Mouse (Mus musculus): ENCODE results near the gene Vav3. TPM values are rescaled to one million over a fixed set of nuclear protein-coding genes. Genes with fewer than 3 reads are reported as not detected.

Gene Vav3
- polyA plus RNA-seq, 1 experiment from 2014 or later, result 11.3 TPM

DNA sequence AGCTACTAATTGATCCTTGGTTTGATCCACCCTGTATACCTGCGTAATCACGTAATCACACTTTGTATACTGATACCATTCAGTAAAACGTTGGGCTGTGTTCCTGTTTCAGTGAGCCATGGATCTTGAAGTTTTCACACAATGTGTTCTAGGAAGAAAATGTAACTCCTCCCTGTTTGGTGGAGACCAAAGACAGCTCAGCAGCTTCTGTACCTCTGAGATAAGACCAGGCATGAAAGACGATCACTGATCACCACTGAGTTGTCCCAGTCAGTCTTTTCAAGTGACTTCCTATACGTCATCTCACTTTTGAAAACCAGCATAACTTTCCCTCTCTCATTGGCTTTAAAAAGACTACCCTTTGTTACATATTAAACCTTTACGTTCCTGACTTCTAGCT, 38.2 kb downstream of the Vav3 start:
- H3K27ac ChIP-seq (replicated peaks), result no peak overlapping the region
- H3K4me2 ChIP-seq, result no peak overlapping the region
- WGBS, result 83% methylated on average over 6 of the region's 6 CpGs
- no peak overlapping the region for H3K4me3 ChIP-seq (replicated peaks)
- H3K36me3 ChIP-seq, result no peaks in the 10 kb centered on the region
- ATAC-seq (ENCODE audit: low FRiP score), result no peak
- H3K9ac ChIP-seq (replicated peaks), result no peak overlapping the region
- no peaks in the 10 kb centered on the region for H3K9me3 ChIP-seq (replicated peaks)
- H3K27me3 ChIP-seq (replicated peaks), result no peaks in the 10 kb centered on the region
- no peaks in the 10 kb centered on the region for H3K4me1 ChIP-seq

DNA sequence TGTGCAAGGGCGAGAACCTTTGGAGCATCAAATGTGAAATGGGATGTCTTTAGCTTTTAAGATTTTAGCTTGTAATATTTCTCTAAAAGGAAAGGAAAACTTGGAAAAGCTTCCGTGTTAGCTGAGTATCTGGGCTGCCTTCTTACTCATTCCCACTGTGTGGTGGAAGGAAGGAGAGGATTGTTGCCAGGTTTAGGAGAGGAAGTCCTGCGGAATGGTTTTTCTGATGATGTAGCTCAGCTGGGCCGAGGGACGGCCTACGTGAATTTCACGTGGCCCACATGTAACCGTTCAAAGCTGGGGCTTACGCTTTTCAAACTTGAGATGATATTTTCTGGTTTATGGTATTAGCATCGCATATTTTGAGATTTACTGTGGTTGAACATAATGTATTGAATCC, 48.3 kb downstream of the Vav3 start:
- WGBS, result 88% methylated on average over 10 of the region's 10 CpGs

DNA sequence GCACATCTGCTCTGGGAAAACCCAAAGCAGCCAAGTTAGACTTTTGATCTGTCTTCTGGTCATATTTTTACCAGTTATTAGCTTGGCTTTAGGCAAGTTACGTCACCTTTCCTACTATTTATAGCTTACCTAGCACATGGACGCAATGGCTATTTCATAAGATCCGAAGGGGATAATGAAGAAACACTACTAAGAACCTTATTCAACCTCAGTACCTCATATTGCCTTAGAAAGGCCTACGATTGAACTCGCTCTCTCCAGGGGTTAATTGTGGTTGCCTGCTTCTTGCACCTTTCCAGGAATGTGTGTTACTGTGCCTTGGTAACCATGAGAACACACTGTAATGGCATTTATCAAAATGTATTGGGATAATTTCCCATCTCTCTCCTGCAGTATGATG, 61.1 kb downstream of the Vav3 start:
- WGBS, result 81% methylated on average over 5 of the region's 5 CpGs
- no peaks in the 10 kb centered on the region for H3K9me3 ChIP-seq (replicated peaks)
- H3K4me3 ChIP-seq (replicated peaks), result no peak overlapping the region
- H3K27ac ChIP-seq (replicated peaks), result no peak overlapping the region
- H3K27me3 ChIP-seq (replicated peaks), result no peaks in the 10 kb centered on the region
- no peak overlapping the region for H3K4me2 ChIP-seq
- H3K36me3 ChIP-seq, result no peaks in the 10 kb centered on the region
- no peak for ATAC-seq (ENCODE audit: low FRiP score)
- H3K4me1 ChIP-seq, result no peaks in the 10 kb centered on the region
- no peak overlapping the region for H3K9ac ChIP-seq (replicated peaks)

More for the DNA sequence above, 48.3 kb downstream of the Vav3 start:
- Histone ChIP-seq H3K27me3 (replicated peaks) (no peaks in the 10 kb centered on the region), H3K4me2 (no peak overlapping the region), H3K4me1 (0 out of 2 replicates have a peak, but pooled peaks cover 4% of the 10 kb centered on the region), H3K27ac (replicated peaks) (no peak overlapping the region), H3K36me3 (no peaks in the 10 kb centered on the region), H3K9me3 (replicated peaks) (no peaks in the 10 kb centered on the region), H3K9ac (replicated peaks) (no peak overlapping the region), H3K4me3 (replicated peaks) (no peak overlapping the region)
- ATAC-seq (ENCODE audit: low FRiP score), result no peak

DNA sequence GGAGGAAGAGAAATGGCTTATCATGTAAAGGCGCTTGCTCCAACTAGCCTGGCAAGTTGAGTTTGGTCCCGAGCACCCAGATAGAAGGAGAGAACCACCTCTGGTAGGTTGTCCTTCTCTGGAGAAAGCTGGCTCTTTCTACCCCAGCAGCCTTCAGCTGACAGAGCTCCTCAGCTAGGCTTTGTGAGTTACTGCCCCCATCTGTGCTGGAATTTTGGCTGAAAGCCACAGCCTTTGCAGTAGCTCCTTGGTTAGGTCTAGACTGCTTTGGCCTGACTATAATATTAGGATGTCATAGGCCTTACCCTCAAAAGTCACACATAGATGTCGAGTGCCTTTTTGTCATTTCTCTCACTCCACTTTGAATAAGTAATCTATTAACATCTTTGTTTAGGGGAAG, 70.8 kb downstream of the Vav3 start:
- Histone ChIP-seq H3K9me3 (replicated peaks) (no peaks in the 10 kb centered on the region), H3K4me3 (replicated peaks) (no peak overlapping the region), H3K4me2 (no peak overlapping the region), H3K27ac (replicated peaks) (no peak overlapping the region), H3K9ac (replicated peaks) (no peak overlapping the region), H3K36me3 (no peaks in the 10 kb centered on the region), H3K27me3 (replicated peaks) (no peaks in the 10 kb centered on the region), H3K4me1 (no peaks in the 10 kb centered on the region)
- no peak for ATAC-seq (ENCODE audit: low FRiP score)
- 83% methylated on average over 3 of the region's 3 CpGs for WGBS

DNA sequence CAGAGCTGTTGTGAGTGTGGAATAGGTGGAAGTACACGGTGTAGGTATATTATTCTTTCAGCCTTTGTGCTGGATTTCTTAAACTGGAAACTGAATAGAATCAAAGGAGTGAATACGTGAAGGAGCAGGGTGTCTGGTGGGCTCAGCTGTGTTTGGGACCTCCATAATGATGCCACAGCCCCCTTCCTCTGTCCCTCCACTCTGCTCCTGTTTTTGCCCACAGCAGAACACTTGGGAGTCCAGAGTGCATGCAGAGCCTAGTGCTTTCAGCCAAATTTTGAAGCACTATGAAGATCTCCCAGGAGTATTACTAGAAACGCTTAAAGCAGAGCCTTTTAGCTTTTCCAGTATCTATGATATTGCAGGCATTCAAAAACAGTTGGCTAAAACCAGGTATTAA, 80.0 kb downstream of the Vav3 start:
- Histone ChIP-seq H3K36me3 (no peaks in the 10 kb centered on the region), H3K27me3 (replicated peaks) (no peaks in the 10 kb centered on the region), H3K9ac (replicated peaks) (no peak overlapping the region), H3K4me2 (no peak overlapping the region), H3K4me3 (replicated peaks) (no peak overlapping the region), H3K4me1 (peaks cover 12% of the 10 kb centered on the region), H3K9me3 (replicated peaks) (no peaks in the 10 kb centered on the region), H3K27ac (replicated peaks) (no peak overlapping the region)
- 23% methylated on average over 3 of the region's 3 CpGs for WGBS
- ATAC-seq (ENCODE audit: low FRiP score), result peak; percentile 35; the same call in 1 of the 2 replicates

DNA sequence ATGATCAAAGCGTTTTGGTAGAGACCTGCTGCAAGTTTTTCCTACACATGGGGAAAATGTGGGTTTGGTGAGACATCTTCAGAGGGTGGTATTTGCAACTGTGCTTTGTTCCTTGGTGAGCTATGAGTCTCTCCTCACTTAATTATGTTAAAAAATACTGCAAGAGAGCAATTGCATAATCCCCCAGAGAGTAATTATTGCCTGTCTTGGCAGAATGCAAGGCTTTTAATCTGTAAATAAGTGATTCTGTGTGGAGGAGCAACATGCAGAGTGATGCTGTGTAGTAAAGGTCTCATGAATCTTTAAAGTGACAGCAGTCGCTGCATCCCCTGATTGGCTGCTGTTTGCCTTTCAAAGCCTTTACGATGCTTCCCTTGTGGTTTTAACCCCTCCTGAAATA, 80.6 kb downstream of the Vav3 start:
- Histone ChIP-seq H3K4me3 (replicated peaks) (no peak overlapping the region), H3K27ac (replicated peaks) (no peak overlapping the region), H3K9ac (replicated peaks) (no peak overlapping the region), H3K4me1 (peaks cover 12% of the 10 kb centered on the region), H3K4me2 (no peak overlapping the region), H3K36me3 (no peaks in the 10 kb centered on the region), H3K27me3 (replicated peaks) (no peaks in the 10 kb centered on the region), H3K9me3 (replicated peaks) (no peaks in the 10 kb centered on the region)
- ATAC-seq (ENCODE audit: low FRiP score), result peak; percentile 72
- 9% methylated on average over 3 of the region's 3 CpGs for WGBS

DNA sequence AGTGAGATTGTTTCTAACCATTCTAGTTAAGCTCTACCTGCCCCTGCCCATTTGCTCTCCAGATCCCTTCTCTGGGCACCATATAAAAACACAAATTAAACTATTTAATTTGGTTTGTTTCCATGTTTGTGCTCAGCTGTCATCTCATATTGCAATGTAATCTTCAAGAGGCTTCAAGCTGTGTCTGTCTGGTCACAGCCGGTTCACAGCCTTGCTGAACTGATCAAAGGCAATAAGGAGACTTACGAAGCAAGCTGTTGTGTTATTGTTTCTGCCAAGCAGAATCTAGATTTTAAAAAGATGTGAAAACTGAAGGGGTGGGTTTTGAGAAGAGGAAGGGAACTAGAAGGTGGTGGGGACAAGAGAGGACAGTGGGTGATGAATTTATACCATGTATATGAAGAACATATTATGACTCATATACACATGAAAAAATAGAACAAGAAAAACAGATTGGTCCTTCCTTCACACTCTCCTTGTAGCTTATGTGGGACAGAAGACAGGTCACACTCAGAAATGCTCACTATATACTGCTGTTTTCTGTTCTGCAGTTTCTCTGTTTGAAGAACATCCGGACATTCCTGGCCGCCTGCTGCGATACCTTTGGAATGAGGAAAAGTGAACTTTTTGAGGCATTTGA, 83.1 kb downstream of the Vav3 start:
- WGBS, result 79% methylated on average over 5 of the region's 5 CpGs
- no peak for ATAC-seq (ENCODE audit: low FRiP score)

DNA sequence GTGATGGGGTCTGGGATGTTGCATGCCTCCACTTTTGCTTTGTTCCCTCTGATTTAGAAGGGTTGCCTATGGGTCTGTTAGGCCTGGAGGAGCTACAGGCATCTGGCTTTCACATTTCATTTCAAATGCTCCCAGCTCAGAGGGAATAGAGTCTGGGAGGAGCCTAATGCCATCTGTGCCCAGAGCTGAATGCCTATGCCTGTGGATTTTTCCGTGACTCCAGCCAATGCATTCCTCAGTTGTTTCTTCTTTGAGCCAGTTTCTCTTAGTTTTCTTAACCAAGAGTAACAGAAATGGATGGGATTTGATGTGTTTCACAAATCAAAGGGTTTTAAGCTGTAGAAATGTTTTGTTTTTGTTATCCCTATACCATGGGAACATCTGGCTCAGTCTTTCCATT, 90.8 kb downstream of the Vav3 start:
- WGBS, result 39% methylated on average over 1 of the region's 1 CpGs
- Histone ChIP-seq H3K9ac (replicated peaks) (no peak overlapping the region), H3K4me1 (no peaks in the 10 kb centered on the region), H3K4me2 (no peak overlapping the region), H3K36me3 (no peaks in the 10 kb centered on the region), H3K4me3 (replicated peaks) (no peak overlapping the region), H3K27ac (replicated peaks) (no peak overlapping the region), H3K27me3 (replicated peaks) (no peaks in the 10 kb centered on the region), H3K9me3 (replicated peaks) (no peaks in the 10 kb centered on the region)
- ATAC-seq (ENCODE audit: low FRiP score), result no peak

More for the DNA sequence above, 83.1 kb downstream of the Vav3 start:
- Histone ChIP-seq H3K27ac (replicated peaks) (no peak overlapping the region), H3K4me1 (peaks cover 12% of the 10 kb centered on the region), H3K36me3 (no peaks in the 10 kb centered on the region), H3K4me2 (no peak overlapping the region), H3K27me3 (replicated peaks) (no peaks in the 10 kb centered on the region), H3K4me3 (replicated peaks) (no peak overlapping the region), H3K9me3 (replicated peaks) (no peaks in the 10 kb centered on the region), H3K9ac (replicated peaks) (no peak overlapping the region)

DNA sequence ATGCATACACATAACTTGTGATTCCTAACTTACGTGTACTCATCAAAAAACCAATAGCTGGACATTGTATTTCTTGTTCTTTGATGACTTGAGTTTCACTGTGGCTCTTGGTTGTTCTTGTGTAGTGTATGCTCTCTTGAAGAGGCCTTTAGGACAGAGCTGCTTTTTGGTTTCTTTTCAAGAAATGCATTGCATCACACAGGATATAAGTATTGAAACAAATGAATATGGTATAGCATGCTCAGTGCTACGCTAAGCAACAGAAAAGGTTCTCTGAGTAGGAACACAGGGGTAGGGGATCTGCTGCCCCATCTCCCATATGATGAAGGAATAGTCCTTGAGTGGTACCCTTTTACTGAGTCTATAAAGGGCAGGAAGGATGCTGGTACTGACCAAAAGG, 98.1 kb downstream of the Vav3 start:
- H3K9me3 ChIP-seq (replicated peaks), result no peaks in the 10 kb centered on the region
- no peak overlapping the region for H3K4me3 ChIP-seq (replicated peaks)
- H3K9ac ChIP-seq (replicated peaks), result no peak overlapping the region
- no peaks in the 10 kb centered on the region for H3K36me3 ChIP-seq
- no peak for ATAC-seq (ENCODE audit: low FRiP score)
- H3K4me2 ChIP-seq, result no peak overlapping the region
- no peak overlapping the region for H3K27ac ChIP-seq (replicated peaks)
- no peaks in the 10 kb centered on the region for H3K4me1 ChIP-seq
- no peaks in the 10 kb centered on the region for H3K27me3 ChIP-seq (replicated peaks)
- 95% methylated on average over 2 of the region's 2 CpGs for WGBS

DNA sequence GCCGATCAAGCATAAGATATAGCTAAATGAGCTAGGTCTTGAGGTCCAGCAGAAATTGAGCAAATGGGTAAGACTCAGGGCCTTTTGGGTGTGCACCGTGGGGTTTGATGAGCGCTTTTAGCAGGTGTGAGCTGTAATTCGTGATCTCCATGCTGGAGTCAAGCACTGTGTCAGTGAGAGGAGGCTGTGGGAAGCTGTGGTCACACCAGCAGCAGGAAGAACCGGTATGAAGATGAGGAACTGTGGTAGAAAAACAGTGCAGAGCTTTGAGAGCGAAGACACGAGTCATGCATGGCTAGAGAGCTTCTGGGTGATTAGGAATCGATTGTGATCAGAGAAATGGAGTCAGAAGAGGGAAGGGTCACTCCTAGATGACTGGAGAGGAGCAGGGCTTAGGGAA, 98.8 kb downstream of the Vav3 start:
- H3K4me3 ChIP-seq (replicated peaks), result no peak overlapping the region
- H3K4me2 ChIP-seq, result no peak overlapping the region
- no peaks in the 10 kb centered on the region for H3K36me3 ChIP-seq
- H3K9ac ChIP-seq (replicated peaks), result no peak overlapping the region
- no peaks in the 10 kb centered on the region for H3K4me1 ChIP-seq
- no peak overlapping the region for H3K27ac ChIP-seq (replicated peaks)
- no peaks in the 10 kb centered on the region for H3K27me3 ChIP-seq (replicated peaks)
- no peak for ATAC-seq (ENCODE audit: low FRiP score)
- WGBS, result 89% methylated on average over 8 of the region's 8 CpGs
- no peaks in the 10 kb centered on the region for H3K9me3 ChIP-seq (replicated peaks)

DNA sequence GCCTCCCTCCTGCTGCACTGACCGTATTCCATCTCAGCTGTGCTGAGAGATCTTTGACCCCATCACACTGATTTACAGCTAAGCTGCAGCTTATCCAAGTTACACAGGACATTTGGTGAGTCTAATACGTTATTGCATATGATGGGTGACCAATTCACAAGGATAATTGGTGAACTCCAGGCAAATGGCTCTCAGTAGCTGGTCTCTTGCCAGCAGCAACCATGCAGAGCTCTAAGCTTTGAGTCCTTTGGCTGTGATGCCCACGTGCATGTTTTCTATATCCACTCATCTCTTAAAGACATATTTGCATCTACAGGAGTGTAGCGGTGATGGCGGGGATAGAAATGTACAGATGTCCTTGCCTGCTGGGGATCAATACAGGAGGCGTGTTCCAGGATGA, 99.5 kb downstream of the Vav3 start:
- no peaks in the 10 kb centered on the region for H3K36me3 ChIP-seq
- WGBS, result 63% methylated on average over 6 of the region's 6 CpGs
- no peak overlapping the region for H3K9ac ChIP-seq (replicated peaks)
- H3K27me3 ChIP-seq (replicated peaks), result no peaks in the 10 kb centered on the region
- H3K4me2 ChIP-seq, result no peak overlapping the region
- H3K9me3 ChIP-seq (replicated peaks), result no peaks in the 10 kb centered on the region
- H3K4me3 ChIP-seq (replicated peaks), result no peak overlapping the region
- no peak for ATAC-seq (ENCODE audit: low FRiP score)
- H3K4me1 ChIP-seq, result no peaks in the 10 kb centered on the region
- no peak overlapping the region for H3K27ac ChIP-seq (replicated peaks)

DNA sequence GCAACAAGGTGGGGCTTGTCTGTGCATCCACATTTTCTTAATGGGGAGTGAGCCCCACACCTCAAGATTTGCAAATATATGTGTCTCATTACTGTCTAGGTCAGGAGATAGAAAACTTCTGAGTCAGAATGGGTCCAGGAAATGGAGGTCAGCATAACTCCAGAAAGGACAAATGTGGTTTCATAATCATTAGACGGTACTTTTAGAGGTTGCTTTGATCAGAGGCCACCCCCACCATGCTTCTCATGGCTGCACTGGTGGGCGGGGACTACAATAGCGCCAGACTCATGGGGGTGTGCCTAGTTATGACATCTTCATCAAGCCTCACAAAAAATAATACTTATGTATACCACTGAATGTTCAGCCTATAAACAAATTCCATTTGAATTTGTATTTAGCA, 103.6 kb downstream of the Vav3 start:
- Histone ChIP-seq H3K27me3 (replicated peaks) (no peaks in the 10 kb centered on the region), H3K4me3 (replicated peaks) (no peak overlapping the region), H3K27ac (replicated peaks) (no peak overlapping the region), H3K9ac (replicated peaks) (no peak overlapping the region), H3K36me3 (no peaks in the 10 kb centered on the region), H3K4me2 (no peak overlapping the region), H3K9me3 (replicated peaks) (no peaks in the 10 kb centered on the region), H3K4me1 (no peaks in the 10 kb centered on the region)
- 92% methylated on average over 3 of the region's 3 CpGs for WGBS
- no peak for ATAC-seq (ENCODE audit: low FRiP score)

DNA sequence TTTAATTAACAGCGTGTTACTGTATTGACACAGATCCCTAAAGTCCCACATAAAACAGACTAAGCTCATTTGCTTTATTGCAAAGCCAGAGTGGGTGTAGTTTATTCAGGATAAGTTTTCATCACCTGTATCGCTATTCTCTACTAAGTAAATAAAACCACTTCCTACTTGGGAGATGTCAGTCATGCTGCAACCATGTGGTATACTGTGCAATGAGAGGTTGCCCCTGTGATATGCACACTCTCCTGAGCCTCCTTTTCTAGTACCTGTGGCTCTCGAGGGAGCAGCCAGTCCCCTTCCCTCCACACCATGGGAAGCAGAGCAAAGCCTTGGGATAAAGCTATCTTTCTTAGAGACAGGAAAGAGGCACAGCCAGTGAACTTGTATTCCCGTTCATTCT, 106.5 kb downstream of the Vav3 start:
- Histone ChIP-seq H3K36me3 (no peaks in the 10 kb centered on the region), H3K9me3 (replicated peaks) (no peaks in the 10 kb centered on the region), H3K27me3 (replicated peaks) (no peaks in the 10 kb centered on the region)

More for the DNA sequence above, 106.5 kb downstream of the Vav3 start:
- Histone ChIP-seq H3K9ac (replicated peaks) (no peak overlapping the region), H3K4me2 (no peak overlapping the region), H3K4me1 (no peaks in the 10 kb centered on the region), H3K27ac (replicated peaks) (no peak overlapping the region), H3K4me3 (replicated peaks) (no peak overlapping the region)
- 60% methylated on average over 4 of the region's 4 CpGs for WGBS
- ATAC-seq (ENCODE audit: low FRiP score), result no peak
